Comparison of ENCODE assay signal across 8 mouse cellular contexts in genomic region chr13:83526066-83526465, GRCm38 (mm10). TPM values are rescaled to one million over a fixed set of nuclear protein-coding genes. Genes with fewer than 3 reads are reported as not detected.
DNase-seq lines count a peak whose midpoint lies in the region; ATAC-seq lines count a peak whose summit lies in the region.

No protein-coding gene starts in this region.

- peak overlapping the region; percentile 3; the same call in 1 of the 2 replicates for H3K4me2 ChIP-seq in neural tube, embryonic 11.5 days (ENCODE audit: low read depth)
- peak overlapping the region; percentile 76 for H3K4me2 ChIP-seq in limb, embryonic 13.5 days (replicated peaks)

- no peak for ATAC-seq in neural tube, embryonic 11.5 days (ENCODE audit: insufficient read depth, low FRiP score, low TSS enrichment)
- no peak for ATAC-seq in limb, embryonic 13.5 days (ENCODE audit: low FRiP score, low read depth)
- no peak for ATAC-seq in granulocyte monocyte progenitor cell, adult 5-6 weeks (replicated peaks; ENCODE audit: poor library complexity, severe bottlenecking)

- H3K9me3 ChIP-seq in neural tube, embryonic 11.5 days (ENCODE audit: control insufficient read depth, low read length), result no peaks in the 10 kb centered on the region
- no peaks in the 10 kb centered on the region for H3K9me3 ChIP-seq in limb, embryonic 13.5 days

- intact Hi-C loops in heart, postnatal 36 days (cut with DNase I), result loop anchor here (10.0 kb wide), 3 partner anchors 1261 to 1741 kb away; partner anchors contain the start of gene Cetn3

- H3K4me3 ChIP-seq in neural tube, embryonic 11.5 days (ENCODE audit: low read depth, low read length), result no peak overlapping the region
- H3K4me3 ChIP-seq in limb, embryonic 13.5 days, result peak overlapping the region; percentile 63

- H3K4me1 ChIP-seq in neural tube, embryonic 11.5 days (ENCODE audit: control insufficient read depth, insufficient read depth, low read length), result no peaks in the 10 kb centered on the region
- no peaks in the 10 kb centered on the region for H3K4me1 ChIP-seq in limb, embryonic 13.5 days

- 52% methylated on average over 6 of the region's 6 CpGs for WGBS in neural tube, embryonic 11.5 days
- 30% methylated on average over 6 of the region's 6 CpGs for WGBS in limb, embryonic 13.5 days

- no peak overlapping the region for H3K27ac ChIP-seq in neural tube, embryonic 11.5 days (ENCODE audit: low read depth, low read length)
- no peak overlapping the region for H3K27ac ChIP-seq in limb, embryonic 13.5 days

- H3K36me3 ChIP-seq in neural tube, embryonic 11.5 days (ENCODE audit: control insufficient read depth, insufficient read depth, low read length), result no peaks in the 10 kb centered on the region
- no peaks in the 10 kb centered on the region for H3K36me3 ChIP-seq in limb, embryonic 13.5 days

- no peaks in the 10 kb centered on the region for H3K27me3 ChIP-seq in neural tube, embryonic 11.5 days (ENCODE audit: control insufficient read depth, insufficient read depth, low read length)
- no peaks in the 10 kb centered on the region for H3K27me3 ChIP-seq in limb, embryonic 13.5 days

- no peak overlapping the region for H3K9ac ChIP-seq in neural tube, embryonic 11.5 days (ENCODE audit: low read length)
- peak overlapping the region; percentile 68 for H3K9ac ChIP-seq in limb, embryonic 13.5 days

- DNase-seq in heart, adult 11 months, result peak; percentile 52
- DNase-seq in heart, postnatal 36 days, result no peak
- DNase-seq in neural tube, embryonic 11.5 days (ENCODE audit: low spot score), result no peak
- no peak for DNase-seq in neural tube, embryonic 10.5 days (ENCODE audit: extremely low spot score, low spot score)
- DNase-seq in gastrocnemius, adult 8-10 months (ENCODE audit: low spot score in 2 of 2), result no peak
- no peak for DNase-seq in cerebellum, adult 11-12 months

RNA-seq across cellular contexts. Expression of gene Mef2c, which starts 22.2 kb away (rescaled TPM):
- 10 to 100 TPM; 57.7 to 73.6 TPM for total RNA-seq in heart, postnatal 36 days (2021)
- 34.4 and 39.3 TPM in 2 replicates for polyA plus RNA-seq in neural tube, embryonic 11.5 days (2014; fragmentation: Nextera tagmentation; extraction: Ambion mirVana)
- polyA plus RNA-seq in limb, embryonic 13.5 days (2015; fragmentation: Nextera tagmentation; extraction: Ambion mirVana), result 128 TPM in 2 replicates
- 53.2 and 97.3 TPM in 2 replicates for total RNA-seq in granulocyte monocyte progenitor cell, adult 5-6 weeks (2014; fragmentation: Nextera tagmentation)
- total RNA-seq in granulocyte monocyte progenitor cell, adult 5-6 weeks (2017), result 88.2 and 125 TPM in 2 replicates
- 100 to 1,000 TPM; 425 to 467 (median 426) TPM for total RNA-seq in gastrocnemius, adult 8-10 months (2022)
